ENCODE assay signal across 13 mouse cellular contexts in the genomic region with DNA sequence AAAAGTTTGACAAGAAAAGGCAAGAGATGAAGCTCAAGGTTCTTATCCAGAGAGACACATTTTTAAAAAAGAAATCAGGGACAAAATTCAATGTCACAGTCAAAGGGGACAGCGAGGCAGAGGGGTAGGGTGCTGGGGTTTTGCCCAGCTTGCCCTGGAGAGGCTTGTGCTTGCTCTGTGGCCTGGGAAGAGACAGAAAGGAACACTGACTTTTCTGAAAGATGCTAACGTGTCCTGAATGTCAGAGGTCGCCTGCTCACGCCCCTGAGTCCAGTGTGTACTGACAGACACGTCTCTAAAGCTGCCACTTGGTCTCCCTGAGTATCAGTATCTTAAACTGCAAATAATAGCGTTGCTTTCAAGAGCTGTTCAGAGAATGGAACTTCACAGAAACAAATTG. TPM values are rescaled to one million over a fixed set of nuclear protein-coding genes. Genes with fewer than 3 reads are reported as not detected.
"Had no signal": no experiment of that assay in that cellular context is flagged by ENCODE, and none has a peak within 500 bp of the region (broad histone marks: within the 10 kb centered on the region; RNA-seq: fewer than 3 reads in every experiment).

No protein-coding gene starts in this region.

- H3K36me3 ChIP-seq: intestine, embryonic 15.5 days; limb, embryonic 13.5 days; midbrain, embryonic 13.5 days; neural tube, embryonic 12.5 days; stomach, embryonic 15.5 days had no signal

- ATAC-seq: intestine, embryonic 15.5 days; midbrain, embryonic 13.5 days had no signal

- H3K27me3 ChIP-seq: intestine, embryonic 15.5 days; limb, embryonic 13.5 days; neural tube, embryonic 12.5 days; stomach, embryonic 15.5 days had no signal

- DNase-seq: left cerebral cortex, postnatal 4 days; lung, adult 18-20 months; right cerebral cortex, postnatal 4 days; spleen, adult 18-20 months; thymus, adult 2 months; thymus, postnatal 25 days had no signal

- H3K4me3 ChIP-seq: intestine, embryonic 15.5 days; limb, embryonic 13.5 days; midbrain, embryonic 13.5 days; neural tube, embryonic 12.5 days; stomach, embryonic 15.5 days had no signal

- H3K27ac ChIP-seq: intestine, embryonic 15.5 days; limb, embryonic 13.5 days; liver, embryonic 14.5 days; midbrain, embryonic 13.5 days; neural tube, embryonic 12.5 days; stomach, embryonic 15.5 days had no signal

- H3K9me3 ChIP-seq: intestine, embryonic 15.5 days; limb, embryonic 13.5 days; midbrain, embryonic 13.5 days; stomach, embryonic 15.5 days had no signal

- H3K4me1 ChIP-seq: intestine, embryonic 15.5 days; stomach, embryonic 15.5 days had no signal

- H3K9ac ChIP-seq: intestine, embryonic 15.5 days; limb, embryonic 13.5 days; liver, embryonic 14.5 days; midbrain, embryonic 13.5 days; neural tube, embryonic 12.5 days; stomach, embryonic 15.5 days had no signal

- H3K4me2 ChIP-seq: intestine, embryonic 15.5 days; midbrain, embryonic 13.5 days; neural tube, embryonic 12.5 days; stomach, embryonic 15.5 days had no signal

RNA-seq across cellular contexts. Expression of a gene that starts 0.5 kb away (rescaled TPM):
- total RNA-seq: liver, adult 2 months had no signal
- polyA plus RNA-seq: liver, adult 2 months had no signal
